Mouse (Mus musculus) lung, embryonic 15.5 days (tissue): ENCODE measurements around the gene Tmprss7. TPM values are rescaled to one million over a fixed set of nuclear protein-coding genes. Genes with fewer than 3 reads are reported as not detected.

Source experiments
- ATAC-seq: fragments of 200-750 bp; cut with Nextera tagmentation; 2 replicates; pipeline ENCODE4 v1.8.0; 2017; ENCODE audit warnings: moderate number of reproducible peaks, borderline replicate concordance; ENCODE audit not compliant: low FRiP score, low TSS enrichment; ENCODE audit errors: extremely low read depth
- H3K27ac ChIP-seq: fragments of 300-500 bp; sonication (generic); 2 replicates; pipeline ENCODE4 v1.5.1; 2015; ENCODE audit warnings: moderate library complexity, mild to moderate bottlenecking, inconsistent platforms
- H3K27me3 ChIP-seq: fragments of 300-500 bp; sonication (generic); 2 replicates; pipeline ENCODE4 v1.6.1; 2015; ENCODE audit warnings: inconsistent platforms
- H3K36me3 ChIP-seq: fragments of 300-500 bp; sonication (generic); 2 replicates; pipeline ENCODE4 v1.6.1; 2015; ENCODE audit warnings: inconsistent platforms
- H3K4me1 ChIP-seq: fragments of 300-500 bp; sonication (generic); 2 replicates; pipeline ENCODE4 v1.6.1; 2015; ENCODE audit warnings: inconsistent platforms
- H3K4me2 ChIP-seq: fragments of 300-500 bp; sonication (generic); 2 replicates; pipeline ENCODE4 v1.6.1; 2015; ENCODE audit warnings: inconsistent platforms, mild to moderate bottlenecking, moderate library complexity
- H3K4me3 ChIP-seq: fragments of 300-500 bp; sonication (generic); 2 replicates; pipeline ENCODE4 v1.5.1; 2015; ENCODE audit warnings: mild to moderate bottlenecking, inconsistent platforms
- H3K9ac ChIP-seq: fragments of 300-500 bp; sonication (generic); 2 replicates; pipeline ENCODE4 v1.6.1; 2015; ENCODE audit warnings: inconsistent platforms
- H3K9me3 ChIP-seq: fragments of 300-500 bp; sonication (generic); 2 replicates; pipeline ENCODE4 v1.6.1; 2016; ENCODE audit warnings: inconsistent platforms
- WGBS: fragments of 180-500 bp; shearing (Covaris S2); methylation state at CpG from one replicate; pipeline ENCODE4 v1.1.7; 2015; 5-methylcytosine and 5-hydroxymethylcytosine counted together
- polyA plus RNA-seq: library from polyadenylated mRNA; unstranded; fragments of >200 nt; fragmentation: Nextera tagmentation; extraction: Ambion mirVana; gene quantifications from 2 replicates; pipeline ENCODE4 v1.2.1, GENCODE M21; 2015

Tmprss7 gene
- polyA plus RNA-seq, 1 experiment from 2014 or later, result 0.10 TPM

- 23% methylated on average over 8 of the region's 8 CpGs for WGBS
These were observed 73.6 kb downstream of the Tmprss7 start for GRCm38 (mm10) chr16:45619751-45620375.

GRCm38 (mm10) chr16:45615944-45616343, 77.5 kb downstream of the Tmprss7 start:
- Histone ChIP-seq H3K4me2 (no peak overlapping the region), H3K4me3 (no peak overlapping the region), H3K27me3 (no peaks in the 10 kb centered on the region), H3K36me3 (no peaks in the 10 kb centered on the region), H3K9me3 (no peaks in the 10 kb centered on the region), H3K9ac (no peak overlapping the region), H3K4me1 (0 out of 2 replicates have a peak, but pooled peaks cover 4% of the 10 kb centered on the region), H3K27ac (no peak overlapping the region)
- no peak for ATAC-seq
- WGBS, result 86% methylated on average over 1 of the region's 1 CpGs

More at GRCm38 (mm10) chr16:45619751-45620375, 73.6 kb downstream of the Tmprss7 start:
- no peak overlapping the region for H3K4me2 ChIP-seq
- H3K27ac ChIP-seq, result no peak overlapping the region
- H3K36me3 ChIP-seq, result no peaks in the 10 kb centered on the region
- no peaks in the 10 kb centered on the region for H3K9me3 ChIP-seq
- no peak overlapping the region for H3K9ac ChIP-seq
- no peak for ATAC-seq
- no peak overlapping the region for H3K4me3 ChIP-seq
- H3K4me1 ChIP-seq, result 0 out of 2 replicates have a peak, but pooled peaks cover 4% of the 10 kb centered on the region
- no peaks in the 10 kb centered on the region for H3K27me3 ChIP-seq

- Histone ChIP-seq H3K27me3 (no peaks in the 10 kb centered on the region), H3K9me3 (no peaks in the 10 kb centered on the region), H3K9ac (no peak overlapping the region), H3K27ac (no peak overlapping the region), H3K4me1 (0 out of 2 replicates have a peak, but pooled peaks cover 8% of the 10 kb centered on the region), H3K4me3 (no peak overlapping the region), H3K4me2 (no peak overlapping the region), H3K36me3 (no peaks in the 10 kb centered on the region)
- WGBS, result 53% methylated on average over 2 of the region's 2 CpGs
- ATAC-seq, result no peak
These were observed 80.2 kb downstream of the Tmprss7 start for GRCm38 (mm10) chr16:45613247-45613646.

- Histone ChIP-seq H3K27me3 (no peaks in the 10 kb centered on the region), H3K9me3 (no peaks in the 10 kb centered on the region), H3K27ac (peak within 1 kb of the TSS; percentile 21; the same call in 1 of the 2 replicates), H3K4me3 (no peak within 1 kb of the TSS), H3K9ac (no peak within 1 kb of the TSS), H3K36me3 (no peaks in the 10 kb centered on the region), H3K4me1 (0 out of 2 replicates have a peak, but pooled peaks cover 8% of the 10 kb centered on the region), H3K4me2 (no peak within 1 kb of the TSS)
- ATAC-seq, result no peak
- WGBS, result 35% methylated on average over 4 of the region's 4 CpGs
These were observed 83.2 kb downstream of the Tmprss7 start, which contains the start of gene Gcsam for GRCm38 (mm10) chr16:45610267-45610666. TSS of gene Gcsam (plus strand) at chr16:45610380.

GRCm38 (mm10) chr16:45609300-45609699, 84.2 kb downstream of the Tmprss7 start:
- Histone ChIP-seq H3K4me3 (no peak overlapping the region), H3K9me3 (no peaks in the 10 kb centered on the region), H3K36me3 (no peaks in the 10 kb centered on the region), H3K9ac (no peak overlapping the region), H3K27ac (peak overlapping the region; percentile 21; the same call in 1 of the 2 replicates), H3K4me1 (0 out of 2 replicates have a peak, but pooled peaks cover 8% of the 10 kb centered on the region), H3K4me2 (no peak overlapping the region), H3K27me3 (no peaks in the 10 kb centered on the region)
- WGBS, result 56% methylated on average over 3 of the region's 3 CpGs
- ATAC-seq, result 0 out of 2 replicates have a peak, but pooled peaks have one; percentile 43

GRCm38 (mm10) chr16:45608481-45608954, 84.9 kb downstream of the Tmprss7 start:
- Histone ChIP-seq H3K4me2 (0 out of 2 replicates have a peak overlapping the region, but pooled peaks have one; percentile 4), H3K4me1 (0 out of 2 replicates have a peak, but pooled peaks cover 8% of the 10 kb centered on the region), H3K27ac (peak overlapping the region; percentile 21; the same call in 1 of the 2 replicates), H3K36me3 (no peaks in the 10 kb centered on the region), H3K9me3 (no peaks in the 10 kb centered on the region), H3K4me3 (no peak overlapping the region), H3K9ac (no peak overlapping the region), H3K27me3 (no peaks in the 10 kb centered on the region)
- WGBS, result 20% methylated on average over 4 of the region's 4 CpGs
- ATAC-seq, result peak; percentile 81; the same call in 1 of the 2 replicates

Other genes starting within 250 kb of the Tmprss7 start
- gene Gm609, start 200.7 kb downstream of the Tmprss7 start, polyA plus RNA-seq, result not detected in 2 replicates
- gene Gm17783, start 161.6 kb downstream of the Tmprss7 start, polyA plus RNA-seq, result not detected in 2 replicates
- gene Slc9c1, start 158.3 kb downstream of the Tmprss7 start, polyA plus RNA-seq, result not detected in 2 replicates
- gene Gcsam, start 83.3 kb downstream of the Tmprss7 start, polyA plus RNA-seq, result 0.10 and 0.40 TPM in 2 replicates
- 0.43 and 0.55 TPM in 2 replicates for gene BC016579, start 39.6 kb downstream of the Tmprss7 start, polyA plus RNA-seq
- 3.9 and 4.9 TPM in 2 replicates for gene Tagln3, start 30.9 kb upstream of the Tmprss7 start, polyA plus RNA-seq
- gene Abhd10, start 49.3 kb upstream of the Tmprss7 start, polyA plus RNA-seq, result 34.0 and 36.3 TPM in 2 replicates